Mouse (Mus musculus) midbrain, postnatal 0 days (tissue): Measurements from ENCODE around the gene Ndst2. TPM values are rescaled to one million over a fixed set of nuclear protein-coding genes. Genes with fewer than 3 reads are reported as not detected.
"Not testable (repeated sequence)": the region's sequence is repeated elsewhere in the genome, so short reads cannot be mapped to it uniquely, and the experiment has no call there.

Source experiments
- ATAC-seq: fragments of 200-750 bp; cut with Nextera tagmentation; 2 replicates; pipeline ENCODE4 v1.8.0; 2017; ENCODE audit warnings: moderate number of reproducible peaks, mild to moderate bottlenecking, moderate TSS enrichment, moderate library complexity; ENCODE audit not compliant: low FRiP score
- DNase-seq: peaks from one replicate; pipeline ENCODE4 v3.0.0-alpha.2; 2015; ENCODE audit warnings: low spot score
- H3K27ac ChIP-seq: fragments of 300-500 bp; sonication (generic); 2 replicates; pipeline ENCODE4 v1.5.1; 2014; ENCODE audit warnings: low read depth, mild to moderate bottlenecking, low read length, mixed read lengths
- H3K27me3 ChIP-seq: fragments of 300-500 bp; sonication (generic); 2 replicates; pipeline ENCODE4 v1.6.1; 2014; ENCODE audit warnings: low read length, control low read depth, mixed read lengths; ENCODE audit not compliant: insufficient read depth
- H3K36me3 ChIP-seq: fragments of 300-500 bp; sonication (generic); 2 replicates; pipeline ENCODE4 v1.6.1; 2014; ENCODE audit warnings: low read length, control low read depth, mixed read lengths; ENCODE audit not compliant: insufficient read depth
- H3K4me1 ChIP-seq: fragments of 300-500 bp; sonication (generic); 2 replicates; pipeline ENCODE4 v1.6.1; 2014; ENCODE audit warnings: mild to moderate bottlenecking, control low read depth, antibody characterized with exemption, low read length, mixed read lengths; ENCODE audit not compliant: insufficient read depth
- H3K4me2 ChIP-seq: fragments of 300-500 bp; sonication (generic); 2 replicates; pipeline ENCODE4 v1.6.1; 2014; ENCODE audit warnings: low read depth, mild to moderate bottlenecking, low read length, mixed read lengths; ENCODE audit not compliant: poor library complexity, severe bottlenecking
- H3K4me3 ChIP-seq: fragments of 300-500 bp; sonication (generic); 2 replicates; pipeline ENCODE4 v1.5.1; 2014; ENCODE audit warnings: low read depth, mild to moderate bottlenecking, low read length, moderate library complexity
- H3K9ac ChIP-seq: fragments of 300-500 bp; sonication (generic); replicated peaks from 2 replicates; pipeline ENCODE4 v1.6.1; 2014; ENCODE audit warnings: mild to moderate bottlenecking, low read length, moderate library complexity, mixed read lengths; ENCODE audit not compliant: poor library complexity, severe bottlenecking
- H3K9me3 ChIP-seq: fragments of 300-500 bp; sonication (generic); 2 replicates; pipeline ENCODE4 v1.6.1; 2016; ENCODE audit warnings: low read length, control low read depth
- CTCF ChIP-seq: IDR thresholded peaks from 2 replicates; pipeline ENCODE4 v1.5.1; 2016; ENCODE audit warnings: antibody characterized with exemption, mild to moderate bottlenecking
- WGBS: fragments of 180-500 bp; shearing (Covaris S2); extraction: QIAGEN DNeasy Blood & Tissue Kit; methylation state at CpG from one replicate; pipeline ENCODE4 v1.1.7; 2014; 5-methylcytosine and 5-hydroxymethylcytosine counted together
- polyA plus RNA-seq: library from polyadenylated mRNA; unstranded; fragments of >200 nt; fragmentation: Nextera tagmentation; extraction: Ambion mirVana; gene quantifications from 2 replicates; pipeline ENCODE4 v1.2.1, GENCODE M21; 2015
- total RNA-seq: library from RNA; depleted of rRNA; stranded (reverse); fragments of >200 nt; gene quantifications from 2 replicates; pipeline ENCODE4 v1.2.3, GENCODE M21; 2014

Ndst2 gene
- total and polyA plus RNA-seq, 2 experiments from 2014 or later = 14.0 to 23.2 TPM

DNA sequence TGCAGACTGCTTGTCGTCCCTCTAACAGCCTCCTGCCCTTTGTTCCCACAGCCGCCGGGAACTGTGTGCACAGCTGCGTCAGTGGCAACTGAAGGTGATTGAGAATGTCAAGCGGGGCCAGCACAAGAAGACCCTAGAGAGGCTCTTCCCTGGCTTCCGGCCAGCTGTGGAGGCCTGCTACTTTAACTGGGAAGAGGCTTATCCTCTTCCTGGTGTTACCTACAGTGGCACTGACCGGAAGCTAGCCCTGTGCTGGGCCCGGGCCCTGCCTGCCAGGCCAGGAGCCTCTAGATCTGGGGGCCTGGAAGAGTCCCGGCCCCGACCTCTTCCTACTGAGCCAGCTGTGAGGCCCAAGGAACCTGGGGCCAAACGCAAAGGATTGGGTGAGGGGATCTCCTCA is 20.5 kb downstream of the Ndst2 start:
- Histone ChIP-seq H3K9ac (no peak overlapping the region), H3K27ac (no peak overlapping the region), H3K4me1 (peaks cover 5% of the 10 kb centered on the region), H3K4me2 (no peak overlapping the region), H3K9me3 (no peaks in the 10 kb centered on the region), H3K36me3 (peaks cover 77% of the 10 kb centered on the region), H3K27me3 (no peaks in the 10 kb centered on the region), H3K4me3 (no peak overlapping the region)
- no peak for DNase-seq
- TF ChIP-seq CTCF = no peak
- 76% methylated on average over 11 of the region's 11 CpGs for WGBS
- ATAC-seq = no peak

DNA sequence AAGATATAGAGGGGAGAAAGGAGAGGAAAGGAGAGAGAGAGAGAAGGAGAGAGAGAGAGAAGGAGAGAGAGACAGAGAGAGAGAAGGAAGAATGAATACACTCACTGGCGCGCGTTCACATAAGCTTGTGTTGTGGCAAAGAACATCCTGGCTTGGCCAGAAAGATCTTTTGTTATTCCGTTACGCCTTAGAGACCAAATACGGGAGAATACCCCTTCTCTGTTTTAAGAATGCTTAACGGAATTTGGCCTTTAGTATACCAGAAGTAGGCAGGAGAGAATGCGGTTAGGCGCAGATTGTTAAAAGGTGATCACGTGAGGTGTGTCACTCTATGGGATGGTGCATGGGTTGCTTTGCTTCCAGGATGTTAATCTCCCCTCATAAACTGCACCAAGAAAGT is 26.1 kb downstream of the Ndst2 start:
- Histone ChIP-seq H3K9me3 (no peaks in the 10 kb centered on the region), H3K4me2 (peak overlapping the region; percentile 73), H3K9ac (peak overlapping the region; percentile 99), H3K27ac (peak overlapping the region; percentile 93), H3K4me3 (peak overlapping the region; percentile 100), H3K4me1 (peaks cover 8% of the 10 kb centered on the region), H3K36me3 (peaks cover 22% of the 10 kb centered on the region), H3K27me3 (no peaks in the 10 kb centered on the region)
- WGBS = 5% methylated on average over 10 of the region's 10 CpGs
- ATAC-seq (no peak), DNase-seq (no peak)
- no peak for TF ChIP-seq CTCF

DNA sequence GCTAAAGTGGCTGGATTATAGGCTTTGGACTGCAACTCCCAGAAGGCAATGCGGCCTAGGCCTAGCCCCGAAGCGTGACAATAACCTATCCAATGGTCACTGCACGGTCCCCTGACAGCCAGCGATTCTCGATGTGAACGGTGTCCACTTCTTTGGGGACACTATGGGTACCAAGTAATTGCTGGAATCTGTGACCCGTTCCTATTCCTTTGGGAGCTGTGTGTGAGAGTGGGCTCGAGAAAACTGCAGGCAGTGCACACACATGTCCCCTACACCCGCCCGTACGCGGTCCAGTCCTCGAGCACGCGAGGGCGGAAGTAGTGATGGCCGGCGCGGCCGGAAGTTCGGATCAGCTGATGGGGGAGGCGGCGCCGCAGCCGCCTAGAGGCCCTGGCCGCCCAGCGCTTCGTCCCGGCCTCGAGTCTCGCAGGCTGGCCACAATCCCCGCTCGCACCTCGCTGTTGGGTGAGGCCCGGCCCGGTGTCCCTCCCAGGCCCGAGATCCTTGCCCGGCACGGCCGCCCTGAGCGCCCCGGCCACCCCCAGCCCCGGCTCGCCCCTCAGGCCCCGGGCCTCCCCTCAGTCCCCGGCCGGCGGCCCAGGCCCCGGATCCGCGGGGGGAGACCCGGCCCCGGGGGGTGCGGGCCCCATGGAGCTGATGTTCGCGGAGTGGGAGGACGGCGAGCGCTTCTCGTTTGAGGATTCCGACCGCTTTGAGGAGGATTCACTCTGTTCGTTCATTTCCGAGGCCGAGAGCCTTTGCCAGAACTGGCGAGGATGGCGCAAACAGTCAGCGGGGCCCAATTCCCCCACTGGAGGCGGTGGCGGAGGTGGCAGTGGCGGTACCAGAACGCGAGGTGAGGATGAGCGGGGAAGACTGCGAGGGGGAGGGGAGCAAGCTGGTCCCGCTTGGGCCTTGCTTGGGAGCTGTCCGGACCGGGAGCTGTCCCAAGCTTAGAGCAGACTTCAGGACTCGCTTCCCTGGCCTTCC is 26.9 kb downstream of the Ndst2 start, which contains the start of gene Zswim8:
Zswim8 (plus strand) TSS at position 352 of the 990 bp plus-strand sequence.
- no peaks in the 10 kb centered on the region for H3K9me3 ChIP-seq
- ATAC-seq (peak; percentile 94), DNase-seq (peak; percentile 95)
- no peak for TF ChIP-seq CTCF
- H3K36me3 ChIP-seq = peaks cover 15% of the 10 kb centered on the region
- H3K9ac ChIP-seq = peak within 1 kb of the TSS; percentile 99
- peaks cover 8% of the 10 kb centered on the region for H3K4me1 ChIP-seq
- H3K4me3 ChIP-seq = peak within 1 kb of the TSS; percentile 100
- H3K4me2 ChIP-seq = peak within 1 kb of the TSS; percentile 73
- peak within 1 kb of the TSS; percentile 93 for H3K27ac ChIP-seq
- H3K27me3 ChIP-seq = no peaks in the 10 kb centered on the region
- WGBS = under 1% methylated on average over 68 of the region's 80 CpGs

GRCm38 (mm10) chr14:20703461-20703860 is 30.9 kb downstream of the Ndst2 start:
- not testable (repeated sequence) for DNase-seq, H3K9me3 ChIP-seq, H3K27me3 ChIP-seq, H3K36me3 ChIP-seq, ATAC-seq, H3K4me1 ChIP-seq
- Histone ChIP-seq H3K9ac (peak overlapping the region; percentile 82), H3K4me2 (peak overlapping the region; percentile 64), H3K4me3 (peak overlapping the region; percentile 66), H3K27ac (peak overlapping the region; percentile 88)
- 14% methylated on average over 8 of the region's 8 CpGs for WGBS

- Histone ChIP-seq H3K9ac (peak within 1 kb of the TSS; percentile 82), H3K36me3 (no peaks in the 10 kb centered on the region; the same call in 1 of the 2 replicates), H3K4me1 (peaks cover 8% of the 10 kb centered on the region; the same call in 1 of the 2 replicates), H3K9me3 (no peaks in the 10 kb centered on the region), H3K27ac (peak within 1 kb of the TSS; percentile 88), H3K4me3 (peak within 1 kb of the TSS; percentile 66), H3K4me2 (peak within 1 kb of the TSS; percentile 64), H3K27me3 (no peaks in the 10 kb centered on the region)
- ATAC-seq (peak; percentile 76), DNase-seq (peak; percentile 84)
- no peak for TF ChIP-seq CTCF
- WGBS = under 1% methylated on average over 61 of the region's 61 CpGs
Observed at GRCm38 (mm10) chr14:20702741-20703381, 31.5 kb downstream of the Ndst2 start, which contains the start of gene Chchd1. TSS of gene Chchd1 (plus strand) at chr14:20703006.
